Mouse (Mus musculus) cortical plate, adult 2 months (tissue): Measurements from ENCODE around the gene Flnb.
A peak's percentile ranks its signal among the peaks of the same experiment; 100 is the strongest.

Source experiments
- CTCF ChIP-seq: fragments of 200-500 bp; IDR thresholded peaks from 2 replicates; pipeline ENCODE4 v1.5.1; 2011; ENCODE audit warnings: mild to moderate bottlenecking, control low read depth, low read length; ENCODE audit not compliant: insufficient read depth; ENCODE audit errors: extremely low read depth
- POLR2A ChIP-seq: fragments of 200-500 bp; IDR thresholded peaks from 2 replicates; pipeline ENCODE4 v1.6.1; 2011; ENCODE audit warnings: mild to moderate bottlenecking, low read length, control low read depth; ENCODE audit not compliant: insufficient read depth; ENCODE audit errors: extremely low read depth

- TF ChIP-seq CTCF (peak; percentile 99), POLR2A (peak; percentile 97)
Measured at GRCm38 (mm10) chr14:7817770-7818462, at the start of gene Flnb.
